ENCODE assay signal across 9 mouse cellular contexts in the genomic region with DNA sequence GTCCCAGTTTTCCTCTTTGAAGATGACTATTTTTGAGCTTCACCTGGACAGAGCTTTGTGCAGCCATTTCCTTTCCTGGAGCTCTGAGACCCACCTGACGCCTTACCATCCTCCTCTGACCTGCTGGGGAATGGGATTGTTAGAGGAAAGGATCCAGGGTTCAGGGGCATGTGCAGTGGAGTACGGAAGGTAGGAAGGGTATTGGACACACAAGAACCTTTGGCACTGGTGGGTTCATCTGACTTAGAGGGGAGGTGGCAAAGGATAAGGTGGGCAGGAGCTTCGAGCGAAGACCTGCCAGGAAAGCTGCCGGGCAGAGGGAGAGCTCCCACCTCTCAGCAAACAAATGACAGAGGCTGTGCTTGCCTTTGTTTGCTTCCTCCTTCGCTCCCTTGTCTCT. TPM values are rescaled to one million over a fixed set of nuclear protein-coding genes. Genes with fewer than 3 reads are reported as not detected.
A peak's percentile ranks its signal among the peaks of the same experiment; 100 is the strongest.
DNase-seq lines count a peak whose midpoint lies in the region; ATAC-seq and TF ChIP-seq lines count a peak whose summit lies in the region.
"Had no signal": no experiment of that assay in that cellular context is flagged by ENCODE, and none has a peak within 500 bp of the region (broad histone marks: within the 10 kb centered on the region; RNA-seq: fewer than 3 reads in every experiment).

No protein-coding gene starts in this region.

- TF ChIP-seq CTCF in E14TG2a.4 (conservative IDR thresholded peaks at IDR 0.05; ENCODE audit: low read length) = no peak

- peak; percentile 12 for DNase-seq in embryo, embryonic 10.5 days (ENCODE audit: low spot score)
- DNase-seq in embryo, embryonic 10 days (ENCODE audit: low spot score) = no peak
- no peak for DNase-seq in midbrain, embryonic 10.5 days (ENCODE audit: low spot score)
- no peak for DNase-seq in thymus, adult 18-20 months
- DNase-seq in gastrocnemius, postnatal 36 days = no peak
- no peak for DNase-seq in spleen, postnatal 10 days (ENCODE audit: low spot score in 2 of 2)

- peak overlapping the region; percentile 83 for H3K4me2 ChIP-seq in forebrain, embryonic 15.5 days (replicated peaks)

- H3K9ac ChIP-seq in forebrain, embryonic 15.5 days (replicated peaks) = peak overlapping the region; percentile 93

- H3K36me3 ChIP-seq in E14TG2a.4 (ENCODE audit: insufficient read depth, low read length) = no peaks in the 10 kb centered on the region
- H3K36me3 ChIP-seq in forebrain, embryonic 15.5 days = no peaks in the 10 kb centered on the region
- no peaks in the 10 kb centered on the region for H3K36me3 ChIP-seq in midbrain, embryonic 10.5 days

- H3K4me3 ChIP-seq in E14TG2a.4 (replicated peaks; ENCODE audit: low read length) = peak overlapping the region; percentile 76
- peak overlapping the region; percentile 74 for H3K4me3 ChIP-seq in forebrain, embryonic 15.5 days
- peak overlapping the region; percentile 66 for H3K4me3 ChIP-seq in midbrain, embryonic 10.5 days

- intact Hi-C loops in gastrocnemius, postnatal 36 days (cut with DNase I) = no loop called here

- peaks cover 86% of the 10 kb centered on the region for H3K27me3 ChIP-seq in E14TG2a.4 (ENCODE audit: insufficient read depth, low read length)
- H3K27me3 ChIP-seq in forebrain, embryonic 15.5 days = peaks cover 18% of the 10 kb centered on the region; the same call in 1 of the 2 replicates
- H3K27me3 ChIP-seq in midbrain, embryonic 10.5 days (ENCODE audit: low read depth, poor library complexity, severe bottlenecking) = peaks cover 84% of the 10 kb centered on the region

- no peak for ATAC-seq in forebrain, embryonic 15.5 days (replicated peaks)
- ATAC-seq: activated CD4-positive, CD25-positive, alpha-beta regulatory T cell, adult 4 months had no signal

- no peaks in the 10 kb centered on the region for H3K9me3 ChIP-seq in E14TG2a.4 (ENCODE audit: low read length)
- no peaks in the 10 kb centered on the region for H3K9me3 ChIP-seq in forebrain, embryonic 15.5 days
- no peaks in the 10 kb centered on the region; the same call in 1 of the 2 replicates for H3K9me3 ChIP-seq in midbrain, embryonic 10.5 days (replicated peaks)

- H3K4me1 ChIP-seq in E14TG2a.4 (replicated peaks; ENCODE audit: low read depth, low read length) = peaks cover 29% of the 10 kb centered on the region
- peaks cover 43% of the 10 kb centered on the region for H3K4me1 ChIP-seq in forebrain, embryonic 15.5 days
- peaks cover 44% of the 10 kb centered on the region for H3K4me1 ChIP-seq in midbrain, embryonic 10.5 days

- H3K27ac ChIP-seq in forebrain, embryonic 15.5 days (replicated peaks) = peak overlapping the region; percentile 86
- peak overlapping the region; percentile 81; the same call in 1 of the 2 replicates for H3K27ac ChIP-seq in midbrain, embryonic 10.5 days (replicated peaks)

- WGBS in forebrain, embryonic 15.5 days = 20% methylated on average over 6 of the region's 6 CpGs
- 21% methylated on average over 6 of the region's 6 CpGs for WGBS in midbrain, embryonic 10.5 days

RNA-seq across cellular contexts. Expression of gene C1qtnf4, which starts 0.8 kb away (rescaled TPM):
- 68.5 and 70.6 TPM in 2 replicates for polyA plus RNA-seq in forebrain, embryonic 15.5 days (2015; fragmentation: Nextera tagmentation; extraction: Ambion mirVana)
- 2.3 and 3.8 TPM in 2 replicates for polyA plus RNA-seq in midbrain, embryonic 10.5 days (2016; fragmentation: Nextera tagmentation; extraction: Ambion mirVana)
- total RNA-seq in gastrocnemius, postnatal 36 days (2021) = 1 to 10 TPM; 2.7 to 4.1 TPM

RNA-seq across cellular contexts. Expression of gene Kbtbd4, which starts 18.1 kb away (rescaled TPM):
- polyA plus RNA-seq in forebrain, embryonic 15.5 days (2015; fragmentation: Nextera tagmentation; extraction: Ambion mirVana) = 58.7 and 63.8 TPM in 2 replicates
- polyA plus RNA-seq in midbrain, embryonic 10.5 days (2016; fragmentation: Nextera tagmentation; extraction: Ambion mirVana) = 57.8 and 58.6 TPM in 2 replicates
- total RNA-seq in gastrocnemius, postnatal 36 days (2021) = 10 to 100 TPM; 13.6 to 14.2 TPM

RNA-seq across cellular contexts. Expression of gene Ndufs3, which starts 18.2 kb away (rescaled TPM):
- 213 and 219 TPM in 2 replicates for polyA plus RNA-seq in forebrain, embryonic 15.5 days (2015; fragmentation: Nextera tagmentation; extraction: Ambion mirVana)
- 194 and 199 TPM in 2 replicates for polyA plus RNA-seq in midbrain, embryonic 10.5 days (2016; fragmentation: Nextera tagmentation; extraction: Ambion mirVana)
- total RNA-seq in gastrocnemius, postnatal 36 days (2021) = 100 to 1,000 TPM; 448 to 474 TPM

RNA-seq across cellular contexts. Expression of gene Mtch2, which starts 39.5 kb away (rescaled TPM):
- 266 and 283 TPM in 2 replicates for polyA plus RNA-seq in forebrain, embryonic 15.5 days (2015; fragmentation: Nextera tagmentation; extraction: Ambion mirVana)
- 251 and 254 TPM in 2 replicates for polyA plus RNA-seq in midbrain, embryonic 10.5 days (2016; fragmentation: Nextera tagmentation; extraction: Ambion mirVana)
- total RNA-seq in gastrocnemius, postnatal 36 days (2021) = 100 to 1,000 TPM; 133 to 153 TPM

RNA-seq across cellular contexts. Expression of gene Celf1, which starts 53.7 kb away (rescaled TPM):
- 132 and 136 TPM in 2 replicates for polyA plus RNA-seq in forebrain, embryonic 15.5 days (2015; fragmentation: Nextera tagmentation; extraction: Ambion mirVana)
- polyA plus RNA-seq in midbrain, embryonic 10.5 days (2016; fragmentation: Nextera tagmentation; extraction: Ambion mirVana) = 148 and 158 TPM in 2 replicates
- 10 to 100 TPM; 50.0 to 51.4 TPM for total RNA-seq in gastrocnemius, postnatal 36 days (2021)

Comparison
In these comparisons a context has a peak if more than half of its experiments do, and no peak if none do; other contexts are left out.
1. RNA of gene C1qtnf4, which starts 0.8 kb away (polyA plus RNA-seq): 68.5 to 70.6 TPM in forebrain, embryonic 15.5 days; 2.3 to 3.8 TPM in midbrain, embryonic 10.5 days; every median in the first group is over 10 times any median in the second.
2. Peak in every context shown above with its lines, with median percentiles within 50 percentile points of each other: H3K4me3 ChIP-seq.